Mouse (Mus musculus) erythroid progenitor cell, adult 5-6 weeks (primary cell): ENCODE measurements around the gene Tex9. TPM values are rescaled to one million over a fixed set of nuclear protein-coding genes. Genes with fewer than 3 reads are reported as not detected.
A peak's percentile ranks its signal among the peaks of the same experiment; 100 is the strongest.

Experiments
- ATAC-seq: replicated peaks from 2 replicates; pipeline ENCODE4 v1.8.0; 2016; ENCODE audit warnings: moderate number of reproducible peaks, mild to moderate bottlenecking, moderate TSS enrichment, inconsistent platforms; ENCODE audit not compliant: poor library complexity, low FRiP score, severe bottlenecking
- total RNA-seq, 2 experiments: library from RNA; stranded (forward) in 1 of 2; stranded (reverse) in 1 of 2; fragments of 150-400 nt in 1 of 2; fragments of 186-747, 209-891 nt in 1 of 2; gene quantifications; 2 replicates each; pipeline versions ENCODE4 v1.2.3 to v1.2.4; 2015 to 2017; ENCODE audit warnings: low replicate concordance in 2 of 2

Gene Tex9
- total RNA-seq, 2 experiments from 2014 or later = 51.1 to 61.0 TPM

DNA sequence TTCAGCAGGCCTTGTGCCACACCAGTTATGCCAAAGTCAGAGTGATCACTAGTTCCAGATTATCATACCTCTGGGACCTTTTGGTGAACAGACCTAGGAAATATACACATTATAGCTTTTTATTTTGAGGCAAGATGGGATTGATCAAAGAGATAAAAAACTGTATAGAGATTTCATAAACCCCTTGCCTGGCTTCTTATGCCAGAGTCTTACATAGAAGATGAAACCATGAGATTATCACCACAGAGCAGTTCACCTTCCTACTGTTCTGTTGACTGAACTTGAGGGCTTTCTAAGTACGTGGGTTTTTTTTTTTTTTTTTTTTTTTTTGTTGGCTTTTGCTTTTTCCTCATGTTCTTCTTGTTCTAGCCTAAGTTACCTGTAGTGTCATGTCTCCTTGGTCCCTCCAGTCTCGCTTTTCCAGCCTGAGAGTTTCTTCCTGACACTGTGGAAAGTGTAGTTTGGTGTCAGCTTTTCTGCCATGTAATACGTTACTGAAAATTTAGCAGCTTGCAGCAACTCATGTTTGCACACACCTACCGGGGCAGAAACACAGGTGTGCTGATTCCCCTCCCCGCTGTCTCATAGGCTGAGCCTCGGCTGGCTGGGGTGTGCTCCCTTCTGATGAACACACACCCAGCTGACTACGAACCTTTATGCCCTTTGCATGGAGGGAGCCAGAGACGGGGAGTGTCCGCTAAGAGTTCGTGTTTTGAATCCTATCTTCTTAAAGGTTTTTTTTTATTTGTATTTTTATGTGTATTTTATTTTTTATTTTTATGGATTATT is 49.9 kb downstream of the Tex9 start:
- ATAC-seq = no peak

- peak; percentile 17 for ATAC-seq
Measured at GRCm38 (mm10) chr9:72440948-72441926, 50.8 kb downstream of the Tex9 start.

- ATAC-seq = no peak
Measured at GRCm38 (mm10) chr9:72440358-72440757, 51.7 kb downstream of the Tex9 start.

DNA sequence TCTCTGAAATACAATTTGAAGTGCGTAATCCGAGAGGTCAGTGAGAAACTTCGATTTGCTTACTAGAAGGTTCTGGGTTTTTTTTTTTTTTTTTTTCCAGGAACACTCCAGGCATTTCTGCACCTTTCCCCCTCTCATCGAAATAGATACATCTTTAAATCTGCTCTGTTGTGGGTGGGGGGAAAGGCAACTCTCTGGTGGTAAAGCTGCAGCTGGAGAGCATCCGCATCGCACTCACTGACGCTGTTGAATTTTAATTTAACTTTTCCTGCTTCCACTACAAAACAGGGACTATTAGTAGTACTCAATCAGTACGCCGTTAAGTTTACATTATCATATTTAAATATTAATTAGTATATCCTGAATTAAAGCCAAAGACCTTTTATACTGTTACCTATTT is 53.3 kb downstream of the Tex9 start:
- no peak for ATAC-seq

- peak; percentile 89 for ATAC-seq
Measured at GRCm38 (mm10) chr9:72437822-72438701, 54.0 kb downstream of the Tex9 start, which contains the start of gene Mns1. Mns1 (plus strand) TSS chr9:72438011.

DNA sequence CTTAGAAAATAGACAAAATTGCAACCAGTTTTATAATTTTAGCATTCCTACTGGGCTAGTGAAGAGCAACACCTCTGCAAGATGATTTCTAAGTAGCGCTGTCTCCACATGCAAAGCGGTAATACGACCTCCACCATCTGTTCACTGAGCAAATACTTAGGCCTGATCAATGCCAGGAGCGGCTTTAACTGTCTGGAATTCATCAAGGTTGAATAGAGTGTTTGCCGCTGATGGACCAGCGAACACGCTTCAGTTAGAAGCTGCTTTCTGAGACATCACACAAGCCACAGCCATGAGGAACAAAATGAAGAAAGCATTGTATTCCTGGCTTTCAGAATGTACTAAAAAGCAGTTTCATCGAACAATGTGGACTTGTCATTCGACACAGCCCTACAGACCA is 57.1 kb downstream of the Tex9 start:
- no peak for ATAC-seq

GRCm38 (mm10) chr9:72427861-72428260 is 64.2 kb downstream of the Tex9 start:
- no peak for ATAC-seq

DNA sequence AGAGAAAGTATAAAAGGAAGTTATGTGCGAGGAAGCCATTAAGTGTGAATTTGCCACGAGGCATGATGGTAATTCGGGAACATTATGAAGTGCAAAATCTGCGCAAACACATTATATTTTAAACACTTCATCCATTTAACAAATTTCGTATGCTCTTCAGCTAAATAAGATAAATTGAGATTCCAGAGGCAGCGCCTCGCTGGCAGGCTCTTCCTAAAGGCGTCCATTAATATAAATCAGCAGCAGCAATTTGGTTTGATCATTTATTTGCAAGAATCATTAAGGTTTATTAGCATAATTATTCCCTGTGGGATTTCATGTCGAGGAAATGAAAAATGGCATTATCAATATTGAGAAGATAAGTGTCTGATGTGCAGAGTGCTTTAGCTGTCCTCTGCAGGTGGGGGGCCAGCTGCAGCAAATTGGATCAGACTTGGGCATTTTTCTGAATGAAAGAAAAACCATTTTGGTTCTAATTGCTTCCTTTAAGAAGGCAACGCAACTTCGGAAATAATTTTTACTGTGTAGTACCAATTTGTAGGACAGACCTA is 66.6 kb downstream of the Tex9 start:
- ATAC-seq = no peak

DNA sequence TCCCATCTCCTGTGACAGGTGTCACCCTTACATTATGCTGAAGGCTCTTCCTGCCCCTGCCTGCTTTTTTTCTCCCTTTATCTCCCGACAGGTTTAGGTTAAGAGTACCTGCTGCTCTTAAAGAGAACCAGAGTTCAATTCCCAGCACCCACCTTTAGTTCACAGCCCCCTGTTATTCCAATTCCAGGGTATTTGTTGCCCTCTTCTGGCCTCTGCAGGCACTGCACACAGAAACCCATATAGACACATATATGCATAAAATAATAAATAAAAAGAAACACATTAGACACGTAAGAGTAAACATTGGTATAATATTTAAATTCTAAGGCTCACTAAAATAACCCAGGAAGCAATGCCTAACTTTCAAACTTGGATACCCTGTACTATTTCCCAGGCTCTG is 69.3 kb downstream of the Tex9 start:
- ATAC-seq = no peak

DNA sequence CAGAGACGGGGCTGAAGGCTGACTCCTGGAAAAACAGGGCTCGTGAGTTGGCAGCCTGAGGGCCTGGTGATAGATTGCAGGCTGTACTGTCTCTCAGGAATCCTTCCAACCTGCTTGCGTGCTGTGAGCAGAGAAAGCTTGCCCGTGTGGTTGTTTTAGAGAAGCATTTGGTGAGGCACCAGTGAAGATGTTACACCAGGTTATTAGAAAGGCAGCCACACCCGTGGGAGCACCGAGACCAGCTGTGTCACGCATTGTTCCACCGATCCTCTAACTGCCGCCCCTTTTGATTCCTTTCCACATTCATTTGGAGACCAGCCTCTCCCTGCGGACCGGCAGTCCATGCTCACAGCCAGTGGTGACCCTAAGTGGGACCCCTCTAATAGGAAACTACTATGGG is 69.7 kb downstream of the Tex9 start:
- ATAC-seq = no peak

GRCm38 (mm10) chr9:72420490-72420889 is 71.5 kb downstream of the Tex9 start:
- no peak for ATAC-seq

DNA sequence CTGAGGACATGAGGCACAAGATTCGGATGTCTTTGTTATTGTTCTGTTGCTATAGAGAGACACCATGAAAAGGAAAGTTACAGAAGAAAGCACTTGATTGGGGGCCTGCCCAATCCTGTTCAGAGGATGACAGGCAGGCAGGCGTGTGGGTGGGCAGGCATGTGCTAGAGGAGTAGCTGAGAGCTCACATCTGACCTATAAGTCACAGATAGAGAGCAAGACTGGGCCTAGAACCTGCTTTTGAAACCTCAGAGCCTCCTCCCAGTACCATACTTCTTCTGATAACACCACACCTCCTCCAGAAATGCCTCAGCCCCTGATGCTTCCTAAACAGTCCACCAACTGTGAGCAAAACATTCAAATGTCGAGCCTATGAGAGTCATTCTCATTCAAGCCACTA is 73.6 kb downstream of the Tex9 start:
- no peak for ATAC-seq

DNA sequence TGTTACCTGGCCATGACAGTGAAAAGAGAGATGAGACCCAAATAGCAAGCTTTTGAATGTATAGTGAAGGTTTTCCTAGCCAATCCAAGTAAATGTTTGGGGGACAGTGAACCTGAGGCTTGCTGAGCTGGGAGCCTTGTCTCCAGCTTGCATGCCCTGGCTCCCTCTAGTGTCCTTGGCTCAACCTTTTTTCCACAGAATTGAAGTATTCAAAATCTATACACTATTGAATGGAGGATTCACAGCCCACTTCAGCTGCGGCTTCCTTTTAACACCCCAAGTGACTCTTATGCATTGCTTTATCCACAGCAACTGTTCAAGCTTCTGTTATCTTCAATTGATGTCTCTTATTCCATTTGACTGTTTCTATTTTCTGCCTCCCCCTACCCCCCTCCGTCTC is 80.3 kb downstream of the Tex9 start:
- ATAC-seq = no peak

GRCm38 (mm10) chr9:72409381-72410225 is 82.4 kb downstream of the Tex9 start:
- ATAC-seq = peak; percentile 85

GRCm38 (mm10) chr9:72408131-72408586 is 83.9 kb downstream of the Tex9 start:
- peak; percentile 75 for ATAC-seq

DNA sequence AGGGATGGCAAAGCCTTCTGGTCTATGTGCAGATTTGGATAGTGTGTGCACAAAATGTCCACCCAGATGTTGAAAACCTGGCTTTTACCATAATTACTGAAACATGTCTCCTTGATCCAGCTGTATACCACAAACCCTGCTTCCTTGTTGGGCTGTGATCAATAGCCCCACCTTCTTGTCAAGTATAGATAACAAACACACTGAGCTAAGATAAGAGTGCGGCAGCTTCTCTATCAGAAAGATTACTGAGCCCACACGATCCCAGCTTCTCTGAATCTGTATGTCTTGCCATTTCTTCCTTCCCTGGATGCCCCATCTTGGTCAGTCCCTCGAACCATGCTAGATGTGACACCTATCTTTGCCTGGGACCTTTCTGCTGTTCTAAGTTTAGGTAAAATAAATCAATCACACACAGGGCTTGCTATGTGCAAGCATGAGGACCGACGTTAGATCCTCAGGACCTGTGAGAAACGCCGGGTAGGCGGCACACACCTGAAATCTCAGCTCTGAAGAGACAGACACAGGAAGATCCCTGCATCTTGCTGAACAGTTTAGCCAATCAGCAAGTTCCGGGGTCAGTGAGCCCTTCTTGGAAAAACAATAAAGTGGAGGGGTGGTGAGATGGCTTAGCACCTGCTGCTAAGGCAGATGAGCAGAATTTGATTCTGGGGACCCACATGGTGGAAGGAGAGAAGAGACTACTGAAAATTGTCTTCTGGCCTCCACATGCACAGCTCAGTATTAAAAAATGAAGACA is 86.0 kb downstream of the Tex9 start:
- no peak for ATAC-seq

- ATAC-seq = no peak
Measured at GRCm38 (mm10) chr9:72404934-72405333, 87.1 kb downstream of the Tex9 start.

DNA sequence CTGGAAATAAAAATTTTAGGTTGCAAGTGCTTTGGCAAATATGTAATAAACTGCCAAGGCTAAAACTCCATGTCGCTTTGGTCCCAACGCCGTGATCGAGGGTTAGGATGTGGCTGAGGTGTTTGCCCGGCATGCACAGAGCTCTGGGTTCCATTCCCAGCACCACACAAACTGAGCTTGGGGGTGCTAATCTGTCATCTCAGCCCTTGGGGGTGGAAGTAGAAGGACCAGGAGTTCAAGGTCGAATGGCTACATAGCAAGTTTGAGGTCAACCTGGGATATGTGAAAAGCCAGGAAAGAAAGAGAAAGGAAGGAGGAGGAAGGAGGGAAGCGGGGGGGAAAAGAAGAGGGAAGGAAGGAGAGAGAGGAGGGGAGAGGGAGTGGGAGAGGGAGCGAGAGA is 87.6 kb downstream of the Tex9 start:
- ATAC-seq = no peak
